Mouse (Mus musculus) heart, adult 2 months (tissue): ENCODE data around the gene Celf5.

Experiments
- CTCF ChIP-seq: fragments of 200-600 bp; IDR thresholded peaks from 2 replicates; pipeline ENCODE4 v1.8.1; 2022; ENCODE audit warnings: antibody characterized with exemption, mild to moderate bottlenecking, moderate library complexity
- EP300 ChIP-seq: fragments of 200-500 bp; IDR thresholded peaks from 2 replicates; pipeline ENCODE4 v1.6.1; 2011; ENCODE audit warnings: low read depth, low read length, control low read depth; ENCODE audit not compliant: insufficient read depth
- POLR2A ChIP-seq: fragments of 200-500 bp; IDR thresholded peaks from 2 replicates; pipeline ENCODE4 v1.6.1; 2011; ENCODE audit warnings: mild to moderate bottlenecking, low read depth, low read length, control low read depth; ENCODE audit not compliant: insufficient read depth

DNA sequence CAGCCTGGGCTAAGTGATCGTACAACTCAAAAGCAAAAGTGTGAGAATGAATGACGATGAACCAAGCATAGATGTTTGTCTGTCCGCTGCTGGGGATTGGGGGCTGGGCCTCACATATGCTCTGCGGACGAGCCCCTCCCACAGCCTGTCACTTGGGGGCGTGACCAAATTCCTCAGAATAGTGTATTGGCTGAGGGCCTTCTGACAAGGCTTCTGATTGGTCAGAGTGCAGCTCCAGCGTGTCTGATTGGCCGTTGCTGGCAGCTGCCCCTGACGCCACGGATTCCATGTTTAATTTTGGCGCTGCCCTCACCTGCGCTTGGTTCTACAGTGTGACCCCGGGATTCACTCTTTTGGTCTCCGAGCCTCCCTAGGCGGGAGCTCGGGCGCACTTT, 49.6 kb downstream of the Celf5 start:
- TF ChIP-seq POLR2A: 0 out of 2 replicates have a peak, but pooled peaks have one; percentile 25
- TF ChIP-seq CTCF: no peak
- TF ChIP-seq EP300: no peak
